Mouse (Mus musculus): ENCODE measurements around the gene Ssbp3. TPM values are rescaled to one million over a fixed set of nuclear protein-coding genes. Genes with fewer than 3 reads are reported as not detected.

The Ssbp3 gene
- total and polyA plus RNA-seq, 3 experiments = 30.5 to 242 (median 116) TPM

- H3K9me3 ChIP-seq (replicated peaks; ENCODE audit: insufficient read depth, low read length) = no peaks in the 10 kb centered on the region
Measured at GRCm38 (mm10) chr4:107009548-107009947, 99.0 kb downstream of the Ssbp3 start.

GRCm38 (mm10) chr4:107011325-107012004 lies 101.0 kb downstream of the Ssbp3 start:
- no peak for TF ChIP-seq POLR2AphosphoS2 (IDR thresholded peaks at IDR 0.05; ENCODE audit: low read length)
- TF ChIP-seq ETS1 (IDR thresholded peaks at IDR 0.05; ENCODE audit: low read depth, low read length) = no peak
- TF ChIP-seq GABPA (IDR thresholded peaks at IDR 0.05; ENCODE audit: low read depth, low read length) = no peak
- no peak for TF ChIP-seq ZMIZ1 (IDR thresholded peaks at IDR 0.05; ENCODE audit: low read depth, low read length)
- no peak for TF ChIP-seq E2F4 (IDR thresholded peaks at IDR 0.05; ENCODE audit: borderline replicate concordance, low read depth, low read length)
- no peak for TF ChIP-seq HCFC1 (IDR thresholded peaks at IDR 0.05; ENCODE audit: low read depth, low read length)
- TF ChIP-seq ZNF384 (IDR thresholded peaks at IDR 0.05; ENCODE audit: low read depth, low read length) = no peak
- TF ChIP-seq SIN3A (IDR thresholded peaks at IDR 0.05; ENCODE audit: low read length) = no peak
- no peak for TF ChIP-seq CHD1 (IDR thresholded peaks at IDR 0.05; ENCODE audit: low read depth, low read length)
- H3K9me3 ChIP-seq (replicated peaks; ENCODE audit: insufficient read depth, low read length) = no peaks in the 10 kb centered on the region
- no peak overlapping the region for H3K9ac ChIP-seq (ENCODE audit: control insufficient read depth, low read depth, low read length, poor library complexity, severe bottlenecking)
- H3K27ac ChIP-seq (ENCODE audit: control insufficient read depth, low read depth, low read length) = no peak overlapping the region
- peaks cover 10% of the 10 kb centered on the region for H3K79me2 ChIP-seq (ENCODE audit: control insufficient read depth, insufficient read depth, low read length, poor library complexity)
- DNase-seq (ENCODE audit: low read depth, low spot score) = no peak
- peaks cover 24 to 28% of the 10 kb centered on the region in 2 experiments for H3K4me1 ChIP-seq (ENCODE audit: control insufficient read depth in 1 of 2, insufficient read depth in 2 of 2, low read length in 2 of 2)
- H3K36me3 ChIP-seq (ENCODE audit: control insufficient read depth in 1 of 2, insufficient read depth in 2 of 2, low read length in 2 of 2) = peaks cover 4 to 23% of the 10 kb centered on the region in 2 experiments
- no peaks in the 10 kb centered on the region for H3K27me3 ChIP-seq (ENCODE audit: control insufficient read depth in 1 of 2, insufficient read depth in 2 of 2, low read length in 2 of 2)
- H3K4me3 ChIP-seq (ENCODE audit: control insufficient read depth in 1 of 2, insufficient read depth in 1 of 2, low read depth in 2 of 2, low read length in 2 of 2) = no peak overlapping the region

More at GRCm38 (mm10) chr4:107009548-107009947, 99.0 kb downstream of the Ssbp3 start:
- no peak for DNase-seq (ENCODE audit: low read depth, low spot score)
- peaks cover 13% of the 10 kb centered on the region for H3K79me2 ChIP-seq (ENCODE audit: control insufficient read depth, insufficient read depth, low read length, poor library complexity)
- no peak overlapping the region for H3K9ac ChIP-seq (ENCODE audit: control insufficient read depth, low read depth, low read length, poor library complexity, severe bottlenecking)
- no peak overlapping the region for H3K4me3 ChIP-seq (ENCODE audit: control insufficient read depth in 1 of 2, insufficient read depth in 1 of 2, low read depth in 2 of 2, low read length in 2 of 2)
- no peaks in the 10 kb centered on the region for H3K27me3 ChIP-seq (ENCODE audit: control insufficient read depth in 1 of 2, insufficient read depth in 2 of 2, low read length in 2 of 2)
- no peak for TF ChIP-seq CHD2 (IDR thresholded peaks at IDR 0.05; ENCODE audit: low read length)
- TF ChIP-seq ZMIZ1 (IDR thresholded peaks at IDR 0.05; ENCODE audit: low read depth, low read length) = no peak
- no peak for TF ChIP-seq POLR2AphosphoS5 (IDR thresholded peaks at IDR 0.05; ENCODE audit: borderline replicate concordance, low read depth, low read length)
- no peak for TF ChIP-seq NELFE (IDR thresholded peaks at IDR 0.05; ENCODE audit: low read depth, low read length)
- no peak for TF ChIP-seq NRF1 (IDR thresholded peaks at IDR 0.05; ENCODE audit: insufficient read depth, low read depth, low read length, poor library complexity, severe bottlenecking)
- no peak for TF ChIP-seq TCF12 (IDR thresholded peaks at IDR 0.05; ENCODE audit: low read depth, low read length)
- no peak for TF ChIP-seq ZNF384 (IDR thresholded peaks at IDR 0.05; ENCODE audit: low read depth, low read length)
- no peak for TF ChIP-seq MXI1 (IDR thresholded peaks at IDR 0.05; ENCODE audit: low read depth, low read length)
- TF ChIP-seq MAFK (IDR thresholded peaks at IDR 0.05; ENCODE audit: borderline replicate concordance, low read depth, low read length) = no peak
- no peak for TF ChIP-seq MAX (IDR thresholded peaks at IDR 0.05; ENCODE audit: low read length)
- no peak for TF ChIP-seq KAT2A (conservative IDR thresholded peaks at IDR 0.05; ENCODE audit: low read depth, low read length)
- TF ChIP-seq TAL1 (IDR thresholded peaks at IDR 0.05; ENCODE audit: low read length) = no peak
- TF ChIP-seq SIN3A (IDR thresholded peaks at IDR 0.05; ENCODE audit: low read length) = no peak
- TF ChIP-seq RCOR1 (IDR thresholded peaks at IDR 0.05; ENCODE audit: low read depth, low read length) = no peak
- H3K4me1 ChIP-seq (ENCODE audit: control insufficient read depth in 1 of 2, insufficient read depth in 2 of 2, low read length in 2 of 2) = peaks cover 39 to 43% of the 10 kb centered on the region in 2 experiments
- no peak overlapping the region for H3K27ac ChIP-seq (ENCODE audit: control insufficient read depth, low read depth, low read length)
- H3K36me3 ChIP-seq (ENCODE audit: control insufficient read depth in 1 of 2, insufficient read depth in 2 of 2, low read length in 2 of 2) = peaks cover 4 to 42% of the 10 kb centered on the region in 2 experiments

Data from MEL (cell line).